Mouse (Mus musculus): ENCODE results near the gene Tmem145.
A peak's percentile ranks its signal among the peaks of the same experiment; 100 is the strongest.

The Tmem145 gene

GRCm38 (mm10) chr7:25293191-25293739 lies 12.6 kb upstream of the Tmem145 start:
- DNase-seq: peak in 1 of 2 experiments; percentile 32

GRCm38 (mm10) chr7:25294495-25294894 lies 11.4 kb upstream of the Tmem145 start:
- DNase-seq: no peak

- peak in 1 of 2 experiments; percentile 18 for DNase-seq
Measured at GRCm38 (mm10) chr7:25294960-25295722, 10.8 kb upstream of the Tmem145 start.

GRCm38 (mm10) chr7:25296945-25297453 lies 8.9 kb upstream of the Tmem145 start:
- peak in 1 of 2 experiments; percentile 65 for DNase-seq

GRCm38 (mm10) chr7:25297454-25298325 lies 8.2 kb upstream of the Tmem145 start, which contains the start of gene Pafah1b3:
Gene Pafah1b3, minus strand, starts transcription at chr7:25297986.
- DNase-seq: peak; percentile 90 to 92

GRCm38 (mm10) chr7:25301063-25301462 lies 4.8 kb upstream of the Tmem145 start, which contains the start of gene Prr19:
Gene Prr19, plus strand, starts transcription at chr7:25301411.
- DNase-seq: peak; percentile 19 to 49

GRCm38 (mm10) chr7:25303003-25303684 lies 2.8 kb upstream of the Tmem145 start:
- DNase-seq: no peak

- no peak for DNase-seq
Measured at GRCm38 (mm10) chr7:25303685-25304006, 2.3 kb upstream of the Tmem145 start.

GRCm38 (mm10) chr7:25305481-25305880 lies 425 bp upstream of the Tmem145 start:
- no peak for DNase-seq

- no peak for DNase-seq
Measured at GRCm38 (mm10) chr7:25306614-25306996, 699 bp downstream of the Tmem145 start.

- DNase-seq: no peak
Measured at GRCm38 (mm10) chr7:25308702-25309318, 2.9 kb downstream of the Tmem145 start.

GRCm38 (mm10) chr7:25309425-25309824 lies 3.5 kb downstream of the Tmem145 start:
- no peak for DNase-seq

GRCm38 (mm10) chr7:25311193-25311592 lies 5.3 kb downstream of the Tmem145 start:
- no peak for DNase-seq

- no peak for DNase-seq
Measured at GRCm38 (mm10) chr7:25313325-25313724, 7.4 kb downstream of the Tmem145 start.

- peak in 1 of 2 experiments; percentile 44 for DNase-seq
Measured at GRCm38 (mm10) chr7:25314606-25315305, 8.8 kb downstream of the Tmem145 start.

- DNase-seq: peak; percentile 45 to 68
Measured at GRCm38 (mm10) chr7:25315306-25316041, 9.6 kb downstream of the Tmem145 start.

GRCm38 (mm10) chr7:25316532-25317445 lies 10.9 kb downstream of the Tmem145 start, which contains the start of gene Megf8:
Gene Megf8, plus strand, starts transcription at chr7:25317164.
- DNase-seq: peak; percentile 93 to 98

- DNase-seq: peak; percentile 64 to 68
Measured at GRCm38 (mm10) chr7:25317446-25317999, 11.6 kb downstream of the Tmem145 start.

GRCm38 (mm10) chr7:25322058-25322484 lies 16.2 kb downstream of the Tmem145 start:
- no peak for DNase-seq

Data from cerebellum, postnatal 25 days (tissue).